Mouse (Mus musculus): ENCODE data around the gene Dcst2.

The Dcst2 gene

GRCm38 (mm10) chr3:89332013-89332412 lies 29.8 kb upstream of the Dcst2 start:
- no peak for DNase-seq

- DNase-seq = no peak
These were observed 29.3 kb upstream of the Dcst2 start for GRCm38 (mm10) chr3:89332476-89332875.

GRCm38 (mm10) chr3:89333053-89333452 lies 28.7 kb upstream of the Dcst2 start:
- DNase-seq = no peak

- no peak for DNase-seq
These were observed 25.2 kb upstream of the Dcst2 start for GRCm38 (mm10) chr3:89336529-89336928.

- DNase-seq = no peak
These were observed 24.6 kb upstream of the Dcst2 start for GRCm38 (mm10) chr3:89337062-89337720.

GRCm38 (mm10) chr3:89337721-89338578 lies 23.8 kb upstream of the Dcst2 start, which contains the start of gene Efna4:
Gene Efna4 (minus strand): TSS chr3:89338028.
- peak; percentile 90 for DNase-seq

GRCm38 (mm10) chr3:89339416-89339815 lies 22.4 kb upstream of the Dcst2 start:
- DNase-seq = peak; percentile 72

- peak; percentile 90 for DNase-seq
These were observed 21.3 kb upstream of the Dcst2 start for GRCm38 (mm10) chr3:89340465-89340864.

- no peak for DNase-seq
These were observed 20.0 kb upstream of the Dcst2 start for GRCm38 (mm10) chr3:89341794-89342193.

- no peak for DNase-seq
These were observed 18.5 kb upstream of the Dcst2 start for GRCm38 (mm10) chr3:89343279-89343678.

- no peak for DNase-seq
These were observed 14.8 kb upstream of the Dcst2 start for GRCm38 (mm10) chr3:89346815-89347540.

- no peak for DNase-seq
These were observed 13.9 kb upstream of the Dcst2 start for GRCm38 (mm10) chr3:89347916-89348315.

- no peak for DNase-seq
These were observed 12.6 kb upstream of the Dcst2 start for GRCm38 (mm10) chr3:89348911-89349868.

- DNase-seq = peak; percentile 92
These were observed 11.8 kb upstream of the Dcst2 start, which contains the start of gene Adam15 for GRCm38 (mm10) chr3:89349869-89350501. Gene Adam15 (minus strand): TSS chr3:89349996.

- DNase-seq = no peak
These were observed 10.5 kb upstream of the Dcst2 start for GRCm38 (mm10) chr3:89351271-89351670.

- peak; percentile 84 for DNase-seq
These were observed 6.8 kb upstream of the Dcst2 start for GRCm38 (mm10) chr3:89354816-89355511.

GRCm38 (mm10) chr3:89355512-89355902 lies 6.3 kb upstream of the Dcst2 start:
- no peak for DNase-seq

GRCm38 (mm10) chr3:89356029-89356428 lies 5.7 kb upstream of the Dcst2 start:
- no peak for DNase-seq

- no peak for DNase-seq
These were observed 2.1 kb upstream of the Dcst2 start for GRCm38 (mm10) chr3:89359630-89360029.

GRCm38 (mm10) chr3:89360237-89360636 lies 1.5 kb upstream of the Dcst2 start:
- no peak for DNase-seq

- no peak for DNase-seq
These were observed 2.9 kb downstream of the Dcst2 start for GRCm38 (mm10) chr3:89364631-89365030.
